Mouse (Mus musculus) urinary bladder, postnatal 14 days (tissue): ENCODE measurements around the gene Gm49601.

Experiments used
- DNase-seq: peaks from one replicate; pipeline ENCODE4 v3.0.0; 2021; ENCODE audit warnings: low spot score

Gene Gm49601

DNA sequence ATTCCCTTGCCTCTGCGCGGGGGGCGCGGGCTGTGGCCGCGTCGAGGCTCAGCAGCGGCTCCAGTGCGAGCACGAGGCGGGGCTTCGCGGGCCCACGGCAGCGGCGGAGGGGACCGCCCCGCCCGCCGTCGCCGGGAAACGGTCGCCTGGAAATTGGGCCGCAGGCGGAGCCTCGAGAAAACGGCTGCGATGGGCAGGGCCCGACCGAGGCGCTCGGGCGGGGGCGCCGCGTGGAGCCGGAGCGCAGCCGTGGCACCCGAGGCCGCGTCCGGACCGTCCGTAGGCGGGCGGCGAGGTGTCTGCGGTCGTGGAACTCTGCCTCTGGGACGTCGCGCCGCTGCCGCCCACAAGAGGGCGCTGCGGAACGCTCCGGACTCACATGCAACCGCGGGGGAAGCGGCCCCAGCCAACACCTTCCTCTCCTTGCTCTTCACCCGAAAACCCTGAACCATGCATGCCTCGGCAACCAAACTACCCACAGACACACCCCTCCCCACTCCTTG lies at the start of gene Gm49601:
Gene Gm49601, minus strand, starts transcription at position 52 of the 503 bp plus-strand sequence.
- peak; percentile 80 for DNase-seq

DNA sequence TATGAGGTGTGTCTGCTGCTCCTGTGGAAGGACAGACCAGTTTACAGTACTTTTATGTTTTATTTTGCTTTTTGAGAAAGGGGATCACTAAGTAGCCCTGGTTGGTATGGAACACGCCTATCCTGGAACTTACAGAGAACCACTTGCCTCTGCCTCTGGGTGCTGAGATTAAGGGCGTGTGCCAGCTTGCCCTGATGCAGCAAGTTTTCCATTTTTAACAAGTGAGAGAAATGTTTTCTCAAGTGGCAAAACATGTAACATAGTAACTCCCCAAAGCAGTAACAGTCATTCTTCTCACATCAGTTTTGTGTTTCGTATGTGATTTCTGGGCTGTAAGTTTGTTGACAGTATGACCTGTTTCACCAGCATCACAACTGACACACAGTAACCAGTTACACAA lies 46.8 kb upstream of the Gm49601 start:
- no peak for DNase-seq

DNA sequence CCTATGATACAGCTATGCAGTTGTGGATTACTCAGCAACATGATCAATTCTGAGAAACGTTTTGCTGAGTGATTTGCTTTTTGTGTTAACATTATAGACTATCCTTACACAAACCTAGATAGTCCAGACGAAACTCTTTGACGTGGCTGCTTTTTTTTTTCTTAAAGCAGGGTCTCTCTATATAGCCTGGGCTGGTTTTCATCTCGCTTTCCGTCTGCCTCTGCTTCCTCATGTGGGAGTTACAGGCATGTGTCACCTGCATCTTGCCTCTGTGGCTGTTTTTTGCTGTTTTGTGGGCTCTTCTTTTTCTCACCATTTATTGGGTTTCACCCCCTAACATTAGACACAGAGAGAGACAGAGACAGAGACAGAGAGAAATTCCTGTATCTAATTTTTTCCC lies 45.8 kb upstream of the Gm49601 start:
- no peak for DNase-seq

DNA sequence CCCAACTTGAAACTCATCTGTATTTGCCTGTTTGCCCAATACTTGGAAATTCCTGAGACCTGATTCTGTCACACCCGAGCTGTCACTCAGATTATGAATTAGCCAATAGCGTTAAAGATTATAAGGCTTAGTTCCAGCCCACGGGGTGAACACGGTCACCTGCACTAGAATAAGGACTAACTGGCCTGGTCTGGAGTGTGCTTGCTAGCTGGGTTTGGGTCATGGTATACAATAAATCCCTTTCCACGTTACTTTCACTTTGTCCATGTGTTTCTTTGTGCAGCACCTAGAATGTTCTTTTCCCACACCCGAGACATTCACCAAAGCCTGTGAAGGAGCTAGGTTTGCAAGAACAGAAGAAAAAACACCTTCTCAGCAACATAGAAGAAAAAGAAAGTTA lies 43.7 kb upstream of the Gm49601 start:
- DNase-seq, result no peak

DNA sequence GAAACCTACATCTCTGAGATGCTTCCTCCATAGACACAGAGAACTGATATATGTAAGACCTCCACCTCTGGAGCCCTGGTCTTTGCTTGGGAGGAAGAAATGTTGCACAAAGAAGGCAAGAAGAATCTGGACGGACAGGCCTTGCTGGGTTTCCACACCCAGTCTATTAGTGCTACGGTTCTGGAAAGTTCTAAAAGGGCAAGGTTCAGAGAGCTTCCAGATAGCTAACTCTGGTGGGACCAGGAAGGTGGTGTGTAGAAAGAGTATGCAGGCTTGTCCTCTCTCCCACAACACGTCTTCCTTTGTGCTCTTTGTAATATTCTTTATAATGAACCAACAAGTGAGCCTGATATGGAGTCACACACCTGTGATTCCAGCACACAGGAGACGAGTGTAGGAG lies 32.4 kb upstream of the Gm49601 start:
- DNase-seq, result no peak

DNA sequence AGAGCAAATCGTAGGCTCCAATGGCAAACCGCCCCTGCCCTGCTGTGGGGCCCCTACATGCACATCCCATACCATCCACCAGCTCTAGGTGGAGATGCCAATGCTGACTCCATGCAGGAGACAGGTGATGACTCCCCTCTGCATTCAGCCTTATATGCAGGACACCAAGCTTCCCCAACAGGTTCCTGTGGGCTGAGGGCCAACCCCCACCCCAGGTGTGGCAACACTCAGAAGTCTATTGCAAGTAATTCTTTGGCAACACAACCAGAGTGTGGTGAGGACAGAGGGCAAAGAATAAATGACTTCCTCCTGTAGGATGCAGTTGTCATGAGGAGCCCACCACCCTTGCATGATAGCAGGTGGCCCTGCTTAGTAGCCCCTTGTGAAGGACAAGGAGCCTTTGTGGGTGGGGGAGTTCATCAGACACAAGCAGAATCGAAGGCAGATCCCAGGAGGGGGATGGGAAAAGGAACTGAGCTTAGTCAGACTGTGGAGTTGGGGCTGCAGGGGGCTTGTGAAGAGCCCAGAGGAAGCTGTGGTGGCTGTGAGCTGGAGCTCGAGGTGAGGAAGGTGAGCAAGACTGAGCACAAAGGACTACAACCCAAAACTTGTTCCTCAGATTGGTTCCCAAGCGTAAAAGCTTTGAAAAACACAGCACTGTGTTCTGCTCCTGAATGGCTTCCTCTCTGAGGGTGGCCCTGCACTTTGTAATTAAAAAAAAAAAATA lies 29.3 kb upstream of the Gm49601 start:
- DNase-seq, result no peak

DNA sequence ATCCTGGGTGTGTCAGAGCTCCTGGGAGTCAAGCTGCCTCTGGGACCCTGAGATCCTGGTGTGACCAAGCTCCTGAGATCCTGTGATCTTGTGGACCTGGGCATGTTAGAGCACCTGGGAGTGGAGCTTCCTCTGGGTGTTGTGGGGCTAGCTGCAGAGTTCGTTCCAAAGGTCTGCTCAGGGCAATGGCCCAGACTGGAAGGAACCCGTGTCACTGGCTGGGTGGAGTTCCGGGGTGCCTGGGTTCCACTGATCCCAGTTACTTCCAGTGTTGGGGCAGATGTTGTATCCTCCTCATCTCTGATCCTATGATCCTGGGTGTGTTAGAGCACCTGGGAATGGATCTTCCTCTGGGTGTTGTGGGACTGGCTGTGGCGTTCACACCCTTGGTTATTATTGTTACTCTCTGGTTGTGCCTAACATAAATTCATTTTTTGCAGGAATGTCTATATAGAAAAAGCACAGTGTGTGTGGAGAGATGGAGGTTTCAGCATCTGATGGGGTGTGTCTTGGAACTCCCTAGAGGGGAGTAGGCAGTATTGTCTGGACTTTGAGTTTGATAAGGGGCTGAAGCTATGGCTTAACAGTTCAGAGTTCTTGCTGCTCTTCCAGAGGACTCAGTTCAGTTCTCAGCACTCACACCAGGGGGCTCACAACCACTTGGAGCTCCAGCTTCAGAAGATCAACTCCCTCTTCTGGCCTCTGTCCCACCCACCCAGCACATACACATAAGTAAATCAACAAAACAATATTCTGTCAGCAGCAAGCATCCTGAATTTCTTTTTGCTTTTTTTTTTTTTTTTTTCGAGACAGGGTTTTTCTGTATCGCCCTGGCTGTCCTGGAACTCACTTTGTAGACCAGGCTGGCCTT lies 27.3 kb upstream of the Gm49601 start:
- DNase-seq, result no peak

DNA sequence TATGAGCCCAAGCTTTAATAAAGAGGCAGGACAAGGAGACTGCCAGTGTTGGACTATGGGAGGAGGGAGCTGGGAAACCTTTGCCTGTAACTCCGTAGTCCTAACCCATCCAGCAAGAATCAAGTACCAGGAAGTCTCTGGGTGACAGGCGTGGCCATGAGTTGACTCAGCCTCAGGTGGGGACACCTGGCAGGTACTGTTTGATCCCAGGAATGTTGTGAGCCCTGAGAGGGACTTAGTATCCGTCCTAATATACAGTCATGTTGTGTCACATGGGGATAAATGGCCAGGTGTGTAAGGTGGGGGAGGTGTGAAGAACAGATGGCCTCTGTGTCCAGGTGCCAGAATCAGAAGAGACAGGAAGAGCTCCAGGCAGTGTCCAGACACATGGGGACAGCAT lies 22.9 kb upstream of the Gm49601 start:
- no peak for DNase-seq

DNA sequence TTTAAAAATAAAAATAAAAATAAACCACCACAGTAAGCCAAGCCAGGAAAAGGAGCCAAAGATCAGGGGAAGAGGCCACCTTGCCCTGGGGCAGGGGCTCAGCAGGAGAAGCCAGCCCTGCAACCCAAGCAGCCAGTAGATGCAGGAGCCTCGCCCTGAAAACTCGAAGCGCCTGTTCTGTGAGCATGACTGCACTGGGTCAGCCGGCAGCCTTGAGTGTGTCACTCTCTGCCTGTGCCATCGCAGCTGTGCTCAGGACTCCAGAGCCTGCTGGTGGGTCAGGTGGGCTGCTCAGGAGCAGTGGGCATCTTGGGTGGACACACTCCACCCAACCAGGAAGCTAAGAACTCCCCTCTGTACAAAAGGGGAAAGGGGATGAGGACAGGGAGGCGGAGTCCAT lies 19.1 kb upstream of the Gm49601 start:
- DNase-seq, result peak; percentile 63

DNA sequence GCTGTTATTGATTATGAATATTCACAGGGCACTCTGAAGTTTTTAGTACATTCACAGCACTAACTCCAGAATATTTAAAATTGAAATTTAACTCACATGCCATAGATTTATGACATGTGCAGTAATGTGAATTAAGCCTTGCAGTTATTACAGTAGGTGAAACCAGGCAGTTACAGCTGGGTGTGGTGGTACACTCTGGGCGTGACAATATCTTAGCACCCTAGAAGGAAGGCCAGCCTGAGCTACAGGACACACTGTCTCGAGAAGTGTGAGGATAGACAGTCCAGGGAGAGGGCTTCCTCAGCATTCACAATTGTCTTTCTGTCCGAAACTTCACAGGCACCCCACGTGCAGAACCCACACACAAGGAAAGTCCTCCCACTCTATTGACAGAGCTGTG lies 18.3 kb upstream of the Gm49601 start:
- no peak for DNase-seq

DNA sequence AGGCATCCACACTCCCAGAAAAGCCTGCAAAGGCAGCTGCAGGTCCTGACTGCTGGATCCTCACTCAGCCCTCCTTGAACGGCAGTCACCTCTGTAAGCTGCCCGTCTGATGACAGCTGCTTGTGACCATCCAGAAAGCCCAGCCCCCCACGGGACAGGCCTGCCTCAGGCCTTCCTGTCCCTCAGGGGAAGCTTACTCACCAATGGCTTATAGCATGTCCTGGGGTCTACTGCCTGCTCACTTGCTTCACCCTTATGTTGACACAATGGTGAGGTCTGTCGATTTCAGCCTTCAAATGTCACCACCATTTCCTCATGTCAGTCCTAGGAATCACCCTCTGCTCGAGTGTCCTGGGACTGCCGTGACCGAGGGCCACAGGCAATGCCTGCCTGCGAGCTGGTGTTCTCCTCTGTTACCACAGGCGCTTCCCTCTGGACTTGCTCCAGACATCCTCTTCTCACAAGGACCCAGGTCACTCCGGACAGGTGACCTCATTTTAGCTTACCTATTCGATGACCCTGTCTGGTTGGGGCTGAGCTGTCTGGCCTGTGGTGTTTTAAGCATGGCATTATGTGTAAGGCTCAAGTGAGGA lies 17.3 kb upstream of the Gm49601 start:
- DNase-seq, result no peak

DNA sequence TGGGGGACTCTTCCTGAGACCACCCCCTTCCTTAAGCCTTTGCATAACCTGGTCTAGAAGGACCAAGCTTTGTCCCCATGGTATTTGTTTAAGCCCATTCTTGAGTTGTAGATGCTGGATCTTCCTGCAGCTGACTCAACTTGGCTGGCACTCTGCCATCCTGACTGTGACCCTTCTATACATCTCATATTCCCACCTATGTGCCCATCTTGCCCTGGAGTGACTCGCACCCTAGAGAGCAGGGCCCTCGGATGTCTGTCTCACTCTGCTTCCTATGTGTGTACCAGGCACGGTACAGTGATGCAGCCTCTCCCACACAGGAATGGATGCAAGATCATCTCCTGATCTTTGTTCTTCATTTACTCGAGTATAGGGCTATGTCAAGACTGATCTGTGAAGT lies 16.7 kb upstream of the Gm49601 start:
- DNase-seq, result no peak

DNA sequence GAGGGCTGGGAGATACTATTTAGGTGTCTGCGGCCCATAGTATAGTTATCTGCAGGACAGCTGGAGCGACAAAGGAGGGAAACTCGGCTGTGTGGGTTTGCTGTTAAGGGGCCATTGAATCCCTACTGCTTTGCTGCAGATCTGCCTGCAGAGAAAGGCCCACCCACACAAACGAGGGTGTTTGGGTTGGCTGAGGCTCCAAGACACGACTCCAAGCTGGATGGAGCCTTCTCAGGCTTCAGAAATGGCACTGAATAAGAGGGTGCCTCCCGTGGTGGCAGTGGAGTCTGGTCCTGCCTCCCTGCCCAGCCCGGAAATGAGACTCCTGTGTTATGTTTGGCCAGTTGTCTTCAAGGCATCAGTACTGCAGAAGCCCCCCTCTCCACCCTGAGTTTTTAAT lies 16.1 kb upstream of the Gm49601 start:
- no peak for DNase-seq

DNA sequence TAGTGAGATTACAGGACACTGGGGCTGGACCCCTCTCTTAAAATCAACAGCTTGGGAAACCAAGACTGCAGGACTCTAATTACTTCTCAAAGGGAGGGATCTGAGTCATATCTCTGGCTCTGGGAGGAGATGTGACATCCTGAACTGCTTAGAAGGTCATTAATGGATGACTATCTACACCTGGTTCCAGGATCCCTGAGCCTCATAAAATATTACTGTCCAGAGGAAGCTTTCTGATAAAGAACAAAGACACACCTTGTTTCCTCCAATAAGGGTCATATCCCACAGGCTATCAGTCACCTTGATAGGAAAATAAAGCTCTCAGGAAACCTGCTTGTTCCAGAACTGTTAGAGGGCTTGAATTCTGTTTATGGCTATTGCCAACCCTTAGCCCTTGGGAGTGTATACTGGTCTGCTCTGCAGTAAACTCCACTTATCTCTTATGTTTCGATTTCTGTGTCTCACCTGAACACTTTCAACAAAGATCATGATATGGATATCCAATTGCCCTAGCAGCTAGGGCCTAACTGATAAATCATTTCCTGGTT lies 13.2 kb upstream of the Gm49601 start:
- DNase-seq, result no peak

DNA sequence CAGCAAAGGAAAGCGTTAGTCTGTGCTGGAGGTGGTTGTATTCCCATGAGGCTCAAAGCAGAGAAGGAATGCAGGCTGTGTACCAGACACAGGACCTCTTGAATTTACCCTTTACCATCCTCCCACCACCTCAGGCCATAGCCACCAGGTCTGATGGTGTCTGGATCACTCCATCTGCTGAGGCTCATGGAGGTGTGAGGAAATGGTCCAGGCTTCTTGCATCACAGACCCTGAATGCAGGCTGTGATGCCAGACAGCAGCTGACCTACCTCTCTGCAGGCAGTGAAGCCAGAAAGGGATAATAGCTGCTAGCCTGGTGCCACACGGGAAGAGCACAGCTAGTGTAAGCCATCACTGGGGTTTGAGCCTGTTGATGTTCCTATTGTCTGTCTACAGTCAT lies 12.2 kb upstream of the Gm49601 start:
- DNase-seq, result no peak

DNA sequence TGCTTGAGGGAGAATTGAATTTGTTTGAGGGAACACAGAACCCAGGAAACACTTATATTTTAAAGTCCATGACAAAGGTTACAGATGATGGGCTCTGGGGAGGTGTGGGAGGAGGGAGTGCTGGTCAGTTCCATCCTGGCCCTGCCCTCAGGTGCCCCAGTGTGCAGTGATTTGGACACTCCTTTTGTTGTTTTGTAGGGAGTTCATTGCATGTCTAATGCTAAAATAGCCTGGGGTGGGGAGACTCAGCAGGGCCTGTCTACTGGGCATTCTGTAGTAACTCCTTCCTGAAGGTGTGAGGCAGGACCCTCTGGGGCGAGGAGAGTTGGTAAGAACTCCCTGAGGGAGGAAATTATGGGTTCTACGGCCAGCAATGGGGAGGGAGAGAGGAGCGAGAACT lies 10.6 kb upstream of the Gm49601 start:
- no peak for DNase-seq

DNA sequence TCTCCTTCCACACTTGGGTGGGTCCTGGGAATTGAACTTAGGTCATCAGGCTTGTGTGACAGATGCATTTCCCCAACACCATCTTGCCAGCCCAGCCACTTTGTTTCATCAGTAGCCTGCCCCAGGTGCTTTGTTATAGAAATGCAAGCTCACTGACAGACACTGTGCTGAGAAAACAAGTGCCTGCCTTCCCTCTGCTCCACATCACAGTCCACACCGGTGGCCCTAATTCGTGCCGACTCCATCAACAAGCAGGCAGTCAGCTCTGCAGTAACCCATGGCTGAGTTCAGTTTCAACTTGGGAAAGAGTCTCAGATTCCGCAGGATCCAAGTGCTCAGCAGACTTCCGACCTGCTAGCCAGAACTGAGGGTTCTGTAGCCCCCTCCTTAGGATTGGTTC lies 10.2 kb upstream of the Gm49601 start:
- DNase-seq, result no peak

DNA sequence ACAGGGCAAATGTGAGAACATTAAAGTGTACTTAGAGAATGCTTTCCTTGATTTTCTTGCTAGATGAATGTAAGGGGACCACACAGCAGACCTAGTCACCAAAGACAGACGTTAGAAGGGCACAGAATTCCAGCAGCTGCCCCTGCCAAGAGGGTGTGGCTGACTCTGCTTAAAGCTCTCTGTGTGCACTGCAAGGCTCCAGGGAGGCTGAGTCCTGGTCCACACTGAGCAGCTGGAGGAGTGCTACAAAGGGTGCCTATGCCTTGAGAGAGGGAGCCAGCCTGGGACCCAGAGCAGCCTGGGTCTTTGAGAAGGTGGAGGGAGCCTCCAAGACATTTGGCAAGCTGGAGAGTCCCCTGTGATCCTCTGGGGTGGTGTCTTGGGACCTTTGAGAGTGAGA lies 7.1 kb upstream of the Gm49601 start:
- DNase-seq, result no peak

DNA sequence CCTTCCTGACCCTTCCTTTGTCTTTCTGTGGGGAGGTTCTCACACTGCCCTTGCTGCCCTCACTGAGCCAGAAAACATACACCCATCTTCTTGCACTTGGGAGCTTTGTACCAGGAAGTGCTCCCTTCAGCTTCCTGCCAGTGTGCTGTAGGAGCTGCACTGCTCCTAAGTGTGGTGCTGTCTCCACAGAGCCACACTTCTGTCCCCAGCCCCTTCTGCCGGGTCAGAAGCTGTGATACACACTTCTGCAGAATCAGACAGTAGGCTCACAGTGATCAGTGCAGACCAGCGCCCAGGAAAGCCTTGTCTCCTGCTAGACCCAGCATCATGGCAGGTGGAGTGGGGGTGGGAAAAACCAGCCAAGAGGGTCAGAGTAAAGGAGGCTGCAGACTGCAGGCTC lies 6.6 kb upstream of the Gm49601 start:
- DNase-seq, result no peak

DNA sequence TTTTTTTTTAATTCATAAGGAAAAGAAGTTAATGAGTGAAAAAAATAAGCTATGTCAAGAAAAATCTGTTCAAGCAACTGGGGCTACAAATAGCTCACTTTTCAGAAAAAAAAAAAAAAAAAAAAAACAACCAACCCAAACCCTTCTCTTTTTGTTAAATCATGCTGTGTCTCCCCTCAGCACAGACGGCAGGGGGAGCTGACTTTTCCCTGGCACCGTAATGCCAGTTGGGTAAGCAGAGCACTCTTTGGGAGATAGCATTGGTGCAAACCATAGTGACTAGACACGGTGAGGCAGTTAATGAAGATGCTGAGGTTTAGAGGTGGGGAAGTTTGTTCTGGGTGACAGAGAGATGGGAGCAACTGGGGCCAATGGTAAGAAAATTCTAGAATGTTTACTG lies 5.8 kb upstream of the Gm49601 start:
- DNase-seq, result no peak

DNA sequence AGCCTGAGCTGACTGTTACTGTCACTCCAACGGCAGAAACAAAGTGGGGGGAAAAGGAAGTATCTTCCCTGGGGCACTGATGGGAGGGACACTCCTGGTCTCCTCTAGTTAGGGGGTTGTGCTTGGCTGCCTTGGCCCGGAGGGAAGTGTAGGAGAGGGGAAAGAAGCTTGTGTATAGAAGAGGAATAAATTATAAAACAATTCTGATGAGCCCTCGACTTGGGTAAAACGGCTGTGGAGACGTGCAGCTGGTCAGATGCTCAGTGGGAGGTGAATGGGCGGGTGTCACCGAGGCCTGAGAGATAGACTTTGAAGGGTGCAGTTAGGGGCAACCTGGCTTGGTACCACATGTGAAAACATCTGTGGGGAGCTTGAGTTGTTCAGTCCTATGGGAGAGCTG lies 4.9 kb upstream of the Gm49601 start:
- DNase-seq, result no peak

DNA sequence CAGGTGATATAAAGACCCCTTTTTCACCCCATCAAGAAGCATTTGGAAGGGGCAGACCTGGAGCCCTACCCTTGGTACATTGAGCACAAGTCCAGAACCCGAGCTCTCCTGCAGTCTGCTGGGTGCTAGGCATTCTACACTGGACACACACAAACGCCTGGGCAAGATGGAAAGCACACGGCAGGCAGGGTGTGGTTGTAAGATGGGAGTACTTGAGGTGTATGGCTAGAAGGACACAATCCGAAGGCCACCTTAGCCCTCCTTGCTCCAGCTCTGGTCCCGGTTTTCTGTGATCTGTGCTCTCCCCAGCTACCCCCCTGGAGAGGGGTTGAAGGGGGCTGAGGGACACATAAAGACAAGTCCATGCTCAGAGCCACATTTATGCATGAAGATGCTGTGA lies 4.1 kb upstream of the Gm49601 start:
- no peak for DNase-seq
